Mouse (Mus musculus): ENCODE results near the gene Gpr61. TPM values are rescaled to one million over a fixed set of nuclear protein-coding genes. Genes with fewer than 3 reads are reported as not detected.

Gene Gpr61
- not detected for polyA plus RNA-seq (2014; fragmentation: Illumina TruSeq; extraction: RNeasy Lipid Tissue Mini Kit (QIAGEN cat#74804); ENCODE audit: low read depth, low replicate concordance)

DNA sequence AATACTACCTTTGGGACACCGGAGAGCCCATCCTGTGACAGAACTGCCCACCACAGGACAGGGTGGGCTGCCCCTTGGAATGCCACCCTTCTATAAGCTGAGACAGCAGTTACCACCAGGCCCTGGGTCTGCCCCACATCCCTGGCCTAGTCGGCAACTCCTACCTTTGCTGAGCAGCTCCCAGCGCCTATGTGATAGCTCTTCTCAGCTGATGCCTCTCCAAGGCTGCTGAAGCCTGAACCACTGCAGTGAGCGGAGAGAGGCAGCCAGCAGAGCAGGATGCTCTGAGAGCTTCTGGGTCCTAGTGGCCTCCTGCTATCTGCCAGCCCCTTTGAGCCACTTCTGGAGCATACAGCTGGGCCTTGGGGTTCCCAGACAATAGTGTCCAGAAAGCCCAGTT lies at the start of gene Gpr61:
Gpr61 (minus strand) TSS at position 227 of the 400 bp plus-strand sequence.

GRCm38 (mm10) chr3:108200329-108201323 lies 45.9 kb upstream of the Gpr61 start, which contains the start of gene Cyb561d1:
TSS of gene Cyb561d1 (minus strand) at chr3:108201212.

DNA sequence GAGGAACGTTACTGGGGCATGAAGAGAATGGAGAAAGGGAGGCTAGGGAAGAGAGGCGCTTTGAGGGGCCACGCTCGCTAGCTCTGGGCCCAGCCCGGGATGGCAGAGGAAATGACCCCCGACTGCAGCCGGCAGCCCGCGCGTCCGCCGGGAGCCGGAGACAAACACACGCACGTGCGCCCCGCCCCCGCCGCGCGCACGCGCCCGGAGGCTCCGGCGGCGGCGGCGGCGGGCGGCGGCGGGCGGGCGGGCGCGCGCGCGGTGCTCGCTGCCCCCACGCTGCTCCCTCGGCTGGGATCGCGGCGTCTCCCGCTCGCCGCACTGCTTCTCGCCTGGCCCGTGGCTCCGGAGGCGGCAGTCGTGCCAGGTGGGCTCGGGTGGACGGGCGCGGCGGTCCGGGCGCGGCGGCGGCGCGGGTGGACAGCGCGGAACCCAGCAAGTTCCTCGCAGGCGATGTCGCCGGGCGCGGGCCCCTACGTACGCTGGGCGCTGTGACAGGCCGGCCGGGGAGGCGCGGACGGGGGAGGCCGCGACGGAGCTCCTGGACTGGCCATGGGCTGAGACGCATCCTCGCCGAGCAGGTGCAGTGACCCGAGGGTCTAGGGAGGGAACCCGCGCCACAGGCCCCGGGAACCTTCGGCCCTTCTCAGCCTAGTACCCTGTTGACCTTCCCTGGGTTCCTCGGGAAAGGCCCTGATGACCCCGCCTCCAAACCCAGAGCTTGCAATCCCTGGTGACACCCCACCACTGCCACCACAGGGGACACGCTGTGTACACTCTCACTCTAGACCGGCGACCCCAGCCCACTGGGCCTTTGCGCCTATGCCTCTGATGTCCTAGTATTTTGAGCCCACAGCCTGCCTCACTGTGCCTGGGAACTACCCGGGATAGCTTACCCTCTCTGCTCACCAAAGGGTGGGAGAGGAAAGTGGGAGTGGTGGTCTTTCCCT lies 31.7 kb upstream of the Gpr61 start, which contains the start of gene Amigo1:
Amigo1 (plus strand) TSS at position 238 of the 950 bp plus-strand sequence.

GRCm38 (mm10) chr3:108145534-108146445 lies 8.9 kb downstream of the Gpr61 start, which contains the start of gene Gnai3:
TSS of gene Gnai3 (minus strand) at chr3:108146146.

Other genes starting within 250 kb of the Gpr61 start
- 4.3 TPM for gene Gstm7, start 223.1 kb downstream of the Gpr61 start, polyA plus RNA-seq (2014; fragmentation: Illumina TruSeq; extraction: RNeasy Lipid Tissue Mini Kit (QIAGEN cat#74804); ENCODE audit: low read depth, low replicate concordance)
- gene Gstm6, start 211.1 kb downstream of the Gpr61 start, polyA plus RNA-seq (2014; fragmentation: Illumina TruSeq; extraction: RNeasy Lipid Tissue Mini Kit (QIAGEN cat#74804); ENCODE audit: low read depth, low replicate concordance), result 1.2 TPM
- gene Gstm3, start 185.6 kb downstream of the Gpr61 start, polyA plus RNA-seq (2014; fragmentation: Illumina TruSeq; extraction: RNeasy Lipid Tissue Mini Kit (QIAGEN cat#74804); ENCODE audit: low read depth, low replicate concordance), result not detected
- gene Gstm2, start 168.4 kb downstream of the Gpr61 start, polyA plus RNA-seq (2014; fragmentation: Illumina TruSeq; extraction: RNeasy Lipid Tissue Mini Kit (QIAGEN cat#74804); ENCODE audit: low read depth, low replicate concordance), result 66.2 TPM
- 53.9 TPM for gene Gstm1, start 136.9 kb downstream of the Gpr61 start, polyA plus RNA-seq (2014; fragmentation: Illumina TruSeq; extraction: RNeasy Lipid Tissue Mini Kit (QIAGEN cat#74804); ENCODE audit: low read depth, low replicate concordance)
- gene Gstm4, start 110.0 kb downstream of the Gpr61 start, polyA plus RNA-seq (2014; fragmentation: Illumina TruSeq; extraction: RNeasy Lipid Tissue Mini Kit (QIAGEN cat#74804); ENCODE audit: low read depth, low replicate concordance), result 3.7 TPM
- gene Ampd2, start 68.2 kb downstream of the Gpr61 start, polyA plus RNA-seq (2014; fragmentation: Illumina TruSeq; extraction: RNeasy Lipid Tissue Mini Kit (QIAGEN cat#74804); ENCODE audit: low read depth, low replicate concordance), result 8.5 TPM
- 0.77 TPM for gene Gnat2, start 62.1 kb downstream of the Gpr61 start, polyA plus RNA-seq (2014; fragmentation: Illumina TruSeq; extraction: RNeasy Lipid Tissue Mini Kit (QIAGEN cat#74804); ENCODE audit: low read depth, low replicate concordance)
- gene Gnai3, start 8.7 kb downstream of the Gpr61 start, polyA plus RNA-seq (2014; fragmentation: Illumina TruSeq; extraction: RNeasy Lipid Tissue Mini Kit (QIAGEN cat#74804); ENCODE audit: low read depth, low replicate concordance), result 225 TPM
- 7.6 TPM for gene Amigo1, start 31.5 kb upstream of the Gpr61 start, polyA plus RNA-seq (2014; fragmentation: Illumina TruSeq; extraction: RNeasy Lipid Tissue Mini Kit (QIAGEN cat#74804); ENCODE audit: low read depth, low replicate concordance)
- gene Cyb561d1, start 46.3 kb upstream of the Gpr61 start, polyA plus RNA-seq (2014; fragmentation: Illumina TruSeq; extraction: RNeasy Lipid Tissue Mini Kit (QIAGEN cat#74804); ENCODE audit: low read depth, low replicate concordance), result 5.1 TPM
- gene Atxn7l2, start 56.1 kb upstream of the Gpr61 start, polyA plus RNA-seq (2014; fragmentation: Illumina TruSeq; extraction: RNeasy Lipid Tissue Mini Kit (QIAGEN cat#74804); ENCODE audit: low read depth, low replicate concordance), result 2.3 TPM
- gene Sypl2, start 71.8 kb upstream of the Gpr61 start, polyA plus RNA-seq (2014; fragmentation: Illumina TruSeq; extraction: RNeasy Lipid Tissue Mini Kit (QIAGEN cat#74804); ENCODE audit: low read depth, low replicate concordance), result 14.7 TPM
- 101 TPM for gene Psma5, start 102.0 kb upstream of the Gpr61 start, polyA plus RNA-seq (2014; fragmentation: Illumina TruSeq; extraction: RNeasy Lipid Tissue Mini Kit (QIAGEN cat#74804); ENCODE audit: low read depth, low replicate concordance)
- 24.3 TPM for gene Sort1, start 129.2 kb upstream of the Gpr61 start, polyA plus RNA-seq (2014; fragmentation: Illumina TruSeq; extraction: RNeasy Lipid Tissue Mini Kit (QIAGEN cat#74804); ENCODE audit: low read depth, low replicate concordance)
- gene Mybphl, start 210.0 kb upstream of the Gpr61 start, polyA plus RNA-seq (2014; fragmentation: Illumina TruSeq; extraction: RNeasy Lipid Tissue Mini Kit (QIAGEN cat#74804); ENCODE audit: low read depth, low replicate concordance), result not detected
- not detected for gene Psrc1, start 229.0 kb upstream of the Gpr61 start, polyA plus RNA-seq (2014; fragmentation: Illumina TruSeq; extraction: RNeasy Lipid Tissue Mini Kit (QIAGEN cat#74804); ENCODE audit: low read depth, low replicate concordance)

Measured in kidney, adult 10 weeks (tissue).